Mouse (Mus musculus): ENCODE results near the gene Myo10.

Myo10 gene

DNA sequence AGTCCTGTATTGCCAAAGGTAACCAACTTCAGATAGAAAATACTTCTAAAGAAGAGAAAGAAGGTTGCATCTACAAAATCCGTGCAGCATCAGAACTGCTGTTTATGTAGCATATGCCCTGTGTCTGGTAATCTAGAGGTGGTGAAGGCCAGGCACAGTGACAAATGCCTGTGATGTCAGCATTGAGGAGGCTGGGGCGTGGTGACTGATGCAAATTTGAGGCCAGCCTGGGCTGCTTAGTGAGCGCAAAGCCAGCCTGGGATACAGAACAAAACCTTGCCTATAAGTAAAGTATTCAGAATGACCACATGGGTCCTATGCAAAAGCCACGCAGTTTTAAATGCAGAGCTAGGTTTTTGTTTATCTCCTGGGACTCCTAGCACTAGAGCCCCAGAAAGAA lies 106.2 kb downstream of the Myo10 start:
- no peak for DNase-seq

DNA sequence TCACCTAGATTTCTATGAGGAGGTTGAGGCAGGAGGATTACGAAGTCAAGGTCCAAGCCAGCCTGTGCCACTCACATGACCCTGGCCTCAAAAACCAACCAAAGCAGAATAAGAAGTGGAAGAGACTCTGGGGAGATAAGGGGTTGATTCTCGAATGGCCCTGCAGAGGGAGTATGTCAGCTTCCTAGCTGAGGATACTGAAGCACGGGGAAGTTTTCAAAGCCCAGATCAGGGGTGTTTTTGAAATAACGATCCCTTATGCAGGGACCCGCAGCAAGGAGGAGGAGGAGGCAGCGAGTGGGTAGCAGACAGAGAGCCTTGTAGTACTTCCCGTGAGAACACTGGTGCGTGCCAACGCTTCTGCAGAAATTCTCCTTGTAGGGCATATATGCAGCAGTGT lies 108.7 kb downstream of the Myo10 start:
- DNase-seq, result no peak

DNA sequence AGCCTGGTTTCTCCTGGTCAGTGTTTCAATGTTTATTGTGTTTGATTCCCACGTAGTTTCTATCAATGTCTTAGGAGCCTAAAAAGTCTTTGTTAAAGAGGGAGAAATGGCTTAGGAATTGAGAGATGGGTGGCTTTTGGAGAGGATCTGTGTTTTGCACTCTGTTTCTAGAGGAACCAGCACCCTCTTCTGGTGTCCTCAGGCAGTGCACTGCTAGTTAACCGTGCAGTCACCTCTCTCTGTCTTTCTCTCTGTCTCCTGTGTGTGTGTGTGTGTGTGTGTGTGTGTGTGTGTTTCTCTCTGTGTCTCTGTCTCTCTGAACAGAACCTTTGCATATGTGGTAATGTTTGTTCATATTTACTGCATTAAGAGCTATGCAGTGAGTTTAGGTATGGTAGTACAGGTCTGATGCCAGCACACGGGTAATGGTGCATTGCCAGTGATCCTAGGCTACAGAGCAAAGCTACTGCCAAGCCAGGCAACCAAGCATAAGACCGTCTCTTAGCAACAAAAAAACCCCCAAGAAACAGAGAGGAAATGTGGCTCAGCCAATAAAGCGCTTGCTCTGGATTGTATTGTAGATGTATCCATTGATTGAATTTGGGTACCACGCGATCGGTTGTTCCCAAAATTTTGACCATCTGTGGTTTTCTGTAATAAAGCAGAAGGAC lies 110.6 kb downstream of the Myo10 start:
- peak; percentile 41 for DNase-seq

DNA sequence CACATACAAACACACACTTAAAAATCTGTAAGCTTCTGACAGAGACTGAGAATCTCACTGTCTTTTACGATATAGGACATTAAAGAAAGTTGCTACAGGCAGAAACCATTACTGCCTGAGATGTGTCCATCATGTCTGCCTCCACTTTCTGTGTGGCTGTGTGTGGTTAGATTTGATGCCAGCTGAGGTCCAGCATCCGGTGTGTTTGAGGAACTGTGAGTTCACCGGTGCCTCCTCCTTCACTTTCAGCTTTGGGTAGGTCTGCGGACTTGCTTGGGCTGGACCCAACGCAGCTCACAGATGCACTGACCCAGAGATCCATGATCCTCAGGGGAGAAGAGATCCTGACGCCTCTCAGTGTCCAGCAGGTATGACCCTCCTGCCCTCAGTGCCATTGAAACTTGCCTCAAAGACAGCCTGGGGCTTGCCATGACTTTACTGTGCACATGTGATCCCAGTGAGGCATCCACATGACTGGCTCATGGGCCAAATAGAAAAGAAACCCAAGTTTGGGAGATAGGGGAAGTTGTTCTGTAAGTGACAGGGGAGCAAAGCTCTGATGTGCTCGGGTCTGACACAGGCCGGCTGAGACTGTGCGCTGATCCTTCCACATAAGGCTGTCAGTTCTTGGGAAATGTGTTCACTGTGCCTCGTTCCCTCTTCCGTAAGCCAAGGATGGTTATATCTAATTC lies 111.6 kb downstream of the Myo10 start:
- no peak for DNase-seq

DNA sequence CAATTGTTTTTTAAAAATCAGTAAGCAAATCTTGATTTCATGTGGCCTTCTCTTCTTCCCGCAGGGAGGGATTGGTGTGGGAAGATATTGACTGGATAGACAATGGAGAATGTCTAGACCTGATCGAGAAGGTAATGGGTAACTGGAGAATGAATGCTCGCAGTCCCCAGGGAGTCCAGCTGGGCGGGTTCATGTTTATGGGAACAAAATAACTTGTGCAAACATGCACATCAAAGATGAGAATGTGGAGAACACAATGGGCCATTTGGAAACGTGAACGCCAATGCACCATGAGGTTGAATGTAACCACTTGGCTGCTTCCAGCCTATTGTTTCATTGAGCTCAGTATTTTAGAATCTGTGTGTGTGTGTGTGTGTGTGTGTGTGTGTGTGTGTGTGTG lies 114.2 kb downstream of the Myo10 start:
- DNase-seq, result no peak

DNA sequence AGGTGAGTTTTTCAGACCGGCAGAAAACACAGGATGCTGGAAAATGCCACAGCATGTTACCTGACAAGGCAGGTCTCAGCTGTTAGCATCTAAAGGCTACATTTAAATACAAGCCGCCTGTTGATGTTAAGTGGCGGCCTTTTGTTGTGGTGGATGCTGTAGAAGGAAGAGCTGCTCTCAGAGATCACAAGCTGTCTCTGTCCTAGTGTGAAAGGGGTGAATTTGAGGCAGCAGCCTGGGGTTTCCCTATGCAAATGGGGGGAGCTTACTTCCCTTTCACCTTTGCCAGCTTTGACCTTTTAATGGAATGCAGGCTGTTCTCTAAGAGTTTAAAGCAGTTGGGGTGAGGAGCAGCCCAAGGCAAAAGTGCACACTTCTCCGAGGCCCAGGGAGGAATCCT lies 117.9 kb downstream of the Myo10 start:
- no peak for DNase-seq

DNA sequence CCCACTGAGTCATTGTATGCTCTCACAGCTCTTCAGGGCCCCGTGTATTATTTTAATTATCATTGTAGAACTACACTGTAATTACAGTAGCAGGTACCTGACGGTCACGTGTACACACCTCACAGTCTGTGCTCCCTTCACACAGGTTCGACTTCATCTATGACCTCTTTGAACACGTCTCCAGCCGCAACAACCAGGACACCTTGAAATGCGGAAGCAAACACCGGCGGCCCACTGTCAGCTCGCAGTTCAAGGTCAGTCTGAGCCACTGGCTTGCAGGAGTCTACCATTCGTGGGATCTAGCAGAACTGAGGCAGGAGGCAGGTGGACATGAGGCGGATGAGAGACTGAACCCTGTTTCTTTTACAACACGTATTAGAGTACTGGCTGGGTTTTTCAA lies 119.9 kb downstream of the Myo10 start:
- no peak for DNase-seq

DNA sequence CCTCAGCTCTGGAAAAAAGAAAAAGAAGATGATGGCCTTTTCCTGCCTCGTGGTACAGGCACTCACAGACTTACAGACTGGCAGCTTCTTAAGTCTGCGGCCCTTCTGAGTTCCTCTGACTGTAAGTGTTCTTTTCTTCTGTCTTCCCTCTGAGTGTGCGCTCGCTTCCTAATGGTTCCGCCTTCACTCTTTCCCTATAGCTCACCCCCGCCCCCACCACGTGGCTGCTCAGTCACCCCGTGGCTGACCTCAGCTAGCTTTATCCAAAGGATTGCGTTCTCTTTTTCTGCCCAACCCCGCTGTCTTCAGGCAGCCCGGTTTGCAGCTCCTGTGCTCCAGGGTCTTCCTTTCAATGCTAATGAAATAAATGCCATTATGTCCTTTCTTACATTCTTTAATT lies 129.2 kb downstream of the Myo10 start:
- no peak for DNase-seq

DNA sequence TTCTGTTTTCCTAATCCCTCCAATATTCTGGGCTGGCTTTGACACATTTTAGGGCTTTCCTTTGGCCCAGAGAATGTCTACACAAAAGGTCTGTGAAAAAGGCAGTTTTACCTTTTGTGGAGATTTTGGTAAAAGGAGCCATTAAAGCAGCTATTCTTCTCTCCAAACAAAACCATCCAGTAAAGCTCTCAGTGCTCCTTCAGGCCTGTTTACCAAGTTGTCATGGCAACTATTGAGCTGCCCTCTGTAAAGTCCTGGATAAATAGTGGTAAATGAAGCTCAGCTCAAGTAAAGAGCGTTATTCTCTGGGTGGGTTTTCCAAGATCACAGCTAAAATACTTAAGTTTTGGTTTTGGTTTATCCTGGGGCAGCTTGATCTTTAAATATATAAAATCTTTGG lies 130.3 kb downstream of the Myo10 start:
- no peak for DNase-seq

DNA sequence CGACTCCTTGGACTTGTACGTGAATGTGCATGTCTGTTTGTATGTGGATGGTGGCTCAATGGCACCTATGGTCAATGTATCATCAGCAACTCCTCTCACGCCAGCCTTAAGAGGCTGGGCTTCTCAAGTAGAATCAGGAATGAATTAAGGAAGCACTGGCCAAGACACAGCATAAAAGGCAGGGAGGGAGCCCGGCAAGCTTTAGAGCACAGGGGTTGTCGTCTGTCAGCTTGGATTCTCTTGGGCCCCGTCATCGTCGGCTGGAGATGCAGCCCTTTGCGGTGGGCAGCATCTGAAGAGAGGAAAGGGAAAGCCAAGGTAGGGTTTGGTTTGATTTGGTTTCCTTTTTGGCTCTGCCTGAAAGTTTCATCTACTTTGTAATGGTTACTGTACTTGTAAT lies 130.7 kb downstream of the Myo10 start:
- DNase-seq, result no peak

DNA sequence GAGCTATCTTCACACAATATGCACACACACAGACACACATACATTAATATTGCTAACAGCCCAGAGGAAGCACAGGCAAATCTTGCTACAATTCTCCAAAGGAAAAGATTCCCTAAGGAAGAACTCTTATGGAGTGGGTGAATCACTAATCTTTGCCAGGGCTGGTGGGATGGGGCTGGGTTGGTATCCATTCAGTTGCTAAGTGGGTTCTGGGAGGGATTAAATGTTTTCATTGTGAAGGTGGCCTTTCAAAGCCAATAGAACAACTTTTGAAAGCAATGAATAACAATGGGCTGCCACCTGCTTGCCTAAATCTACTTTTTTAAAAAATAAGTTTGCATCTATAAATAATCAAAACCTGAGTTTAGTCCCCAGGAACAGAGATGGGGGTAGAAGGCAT lies 131.6 kb downstream of the Myo10 start:
- no peak for DNase-seq

DNA sequence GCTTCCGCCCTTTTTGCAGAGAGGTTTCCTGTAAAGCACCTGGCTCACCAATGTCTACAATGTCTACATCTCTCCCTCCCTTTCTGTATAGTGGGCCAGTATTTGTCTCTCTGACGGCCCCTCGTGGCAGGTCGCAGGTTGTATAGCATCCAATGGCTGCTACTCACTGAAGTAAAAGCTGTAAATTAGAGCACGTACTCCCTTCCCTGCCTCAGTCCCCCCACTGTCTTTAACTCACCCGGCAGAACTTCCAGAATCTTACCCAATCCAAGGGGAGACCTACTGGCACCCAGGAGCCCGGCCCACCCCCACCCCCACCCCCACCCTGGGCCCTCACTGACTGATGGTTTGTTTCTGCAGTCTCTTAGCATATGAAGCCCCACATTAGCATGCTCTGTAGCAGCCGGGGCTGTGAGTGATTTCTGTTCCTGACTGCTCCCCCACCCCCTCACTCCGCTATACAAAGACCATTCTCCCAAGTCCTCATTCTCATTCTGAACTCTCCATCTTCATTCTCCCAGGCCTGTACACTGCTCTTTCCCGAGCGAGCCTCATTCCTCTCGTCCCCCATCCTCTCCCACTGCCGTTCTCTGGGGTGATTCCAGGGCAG lies 132.1 kb downstream of the Myo10 start:
- no peak for DNase-seq

DNA sequence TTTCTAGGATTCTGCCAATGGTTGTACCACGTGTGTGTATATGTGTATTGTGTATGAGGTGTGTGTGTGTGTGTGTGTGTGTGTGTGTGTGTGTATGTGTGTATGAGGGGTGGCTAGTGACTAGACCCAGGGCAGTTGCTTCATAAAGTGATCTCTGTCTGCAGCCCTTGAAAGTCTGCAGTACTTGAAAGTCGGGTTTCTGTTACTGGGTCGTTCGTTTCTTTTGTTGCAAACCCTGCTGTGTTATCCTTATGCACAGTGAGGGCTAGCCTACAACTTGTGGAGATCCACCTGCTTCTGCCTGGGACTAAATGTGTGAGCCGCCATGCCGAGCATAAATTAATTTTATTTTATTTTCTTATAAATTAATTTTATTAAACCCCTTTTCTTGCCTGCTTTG lies 133.2 kb downstream of the Myo10 start:
- DNase-seq, result no peak

DNA sequence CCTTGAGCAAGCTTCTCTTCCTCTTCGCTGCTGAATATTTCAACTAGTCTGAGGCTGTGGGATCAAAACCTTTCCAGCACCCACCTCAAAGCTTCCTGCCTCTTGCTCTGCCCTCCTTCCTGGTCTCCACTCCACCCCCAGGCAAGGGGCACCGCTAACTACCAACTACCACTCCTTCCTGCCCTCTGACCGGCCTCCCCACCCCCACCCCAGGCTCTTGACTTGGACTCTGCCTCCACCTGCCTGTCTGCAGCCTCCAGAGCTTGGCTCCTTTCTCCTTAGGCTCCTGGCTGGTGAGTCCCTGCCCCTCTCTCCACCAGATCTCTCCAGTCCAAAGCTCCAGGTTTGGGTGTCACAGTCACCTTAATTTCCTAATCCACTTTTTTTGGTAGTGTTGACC lies 133.7 kb downstream of the Myo10 start:
- peak; percentile 41 for DNase-seq

DNA sequence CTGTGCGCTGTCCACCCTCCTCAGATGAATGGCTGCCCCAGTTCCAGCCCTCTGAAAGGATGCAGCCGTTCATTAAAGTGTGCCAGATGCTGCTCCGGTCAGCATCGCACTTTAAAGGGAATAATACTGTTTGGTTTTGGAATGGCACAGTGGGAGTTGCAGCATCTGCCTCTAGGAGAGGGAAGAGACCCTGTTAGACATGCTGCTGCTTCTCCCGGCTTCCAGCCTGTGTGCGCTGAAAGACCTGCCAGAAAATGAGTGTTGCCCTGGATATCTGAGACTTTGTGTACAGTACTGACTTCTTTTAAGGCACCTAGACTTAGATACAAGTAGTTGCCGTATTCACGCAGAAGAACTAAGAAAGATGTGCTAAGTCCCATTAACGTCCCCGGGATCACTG lies 135.7 kb downstream of the Myo10 start:
- no peak for DNase-seq

DNA sequence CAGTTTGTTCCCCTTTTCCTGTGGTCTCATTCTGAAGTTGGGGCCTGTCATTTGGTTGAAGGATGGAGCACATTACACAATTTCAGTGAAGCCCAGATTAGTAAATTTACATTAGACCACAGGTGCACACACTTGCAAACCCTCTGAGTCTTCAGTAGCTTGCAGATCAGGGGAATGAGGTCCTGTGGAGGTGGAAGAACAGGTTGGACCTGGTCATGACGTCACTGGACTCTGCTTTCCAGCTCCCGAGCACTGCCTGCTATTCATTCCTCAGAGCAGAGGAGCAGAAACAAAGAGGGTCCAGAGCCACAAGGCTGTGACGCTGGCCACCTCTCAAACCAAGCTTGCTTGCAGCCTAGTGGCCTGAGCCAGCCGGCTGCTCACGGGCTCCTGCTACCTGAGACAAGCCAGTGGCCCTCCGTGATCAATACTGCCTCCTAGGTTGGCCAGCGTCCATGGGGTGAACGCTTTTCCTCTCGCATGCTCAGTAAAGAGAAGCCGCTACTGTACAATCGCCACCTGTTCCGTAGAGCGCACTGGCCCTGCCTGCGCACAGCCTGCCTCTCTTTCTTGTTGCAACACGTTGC lies 136.3 kb downstream of the Myo10 start:
- peak; percentile 70 for DNase-seq

DNA sequence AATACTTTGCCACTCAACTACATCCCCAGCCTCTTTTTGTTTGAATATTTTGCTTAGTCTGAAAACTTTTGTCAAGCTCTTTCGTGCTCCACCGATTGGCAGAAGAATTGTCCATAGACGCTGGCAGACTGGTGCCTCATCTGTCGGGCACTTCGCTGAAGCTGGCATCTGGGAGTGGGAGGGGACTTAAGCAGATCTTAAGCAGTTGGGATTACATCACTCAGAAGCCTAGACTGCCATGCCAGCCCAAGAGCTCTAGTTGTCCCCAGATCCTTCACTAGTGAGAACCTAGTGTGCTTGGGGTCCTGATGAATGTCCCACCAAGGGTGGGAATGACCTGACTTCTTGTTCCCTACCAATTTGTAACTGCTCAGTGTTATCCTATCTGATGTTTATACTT lies 138.0 kb downstream of the Myo10 start:
- no peak for DNase-seq

DNA sequence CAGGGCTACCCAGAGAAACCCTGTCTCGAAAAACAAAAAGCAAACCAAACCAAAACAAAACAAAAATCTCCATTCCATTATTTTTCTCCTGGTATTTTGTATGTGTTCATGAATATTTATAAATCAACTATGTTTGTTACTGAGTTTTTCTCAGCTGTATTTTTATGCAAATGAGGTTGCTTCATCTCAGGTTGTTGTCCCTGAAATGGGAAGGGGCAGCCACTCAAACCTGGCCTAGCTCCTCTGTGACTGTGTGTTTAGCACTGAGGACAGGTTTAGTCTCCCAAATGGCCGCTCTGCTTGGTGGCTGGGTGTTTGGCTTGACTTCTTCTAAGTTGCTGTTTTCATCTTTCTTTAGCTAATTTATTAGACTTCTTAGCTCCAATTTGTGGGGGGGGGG lies 138.7 kb downstream of the Myo10 start:
- DNase-seq, result no peak

DNA sequence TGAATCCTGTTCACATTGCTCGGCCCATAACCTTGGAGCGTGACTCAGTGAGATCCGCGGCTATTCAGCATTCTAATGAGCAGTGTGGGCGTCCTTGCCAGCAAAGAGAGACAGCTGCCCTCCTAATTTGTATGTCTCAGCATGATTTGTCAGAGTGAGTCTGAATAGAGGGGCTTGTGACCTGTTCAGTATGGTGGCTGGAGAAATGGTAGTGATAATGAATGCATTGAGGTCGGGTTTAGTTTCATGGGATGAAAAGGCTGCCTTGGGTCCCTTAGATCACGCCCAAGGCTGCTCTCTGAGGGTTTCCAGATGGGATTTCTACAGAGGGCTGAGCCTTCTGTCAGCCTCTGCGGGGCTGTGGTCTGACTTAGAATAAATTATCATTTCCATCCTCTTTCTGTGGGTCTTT lies 139.5 kb downstream of the Myo10 start:
- DNase-seq, result no peak

DNA sequence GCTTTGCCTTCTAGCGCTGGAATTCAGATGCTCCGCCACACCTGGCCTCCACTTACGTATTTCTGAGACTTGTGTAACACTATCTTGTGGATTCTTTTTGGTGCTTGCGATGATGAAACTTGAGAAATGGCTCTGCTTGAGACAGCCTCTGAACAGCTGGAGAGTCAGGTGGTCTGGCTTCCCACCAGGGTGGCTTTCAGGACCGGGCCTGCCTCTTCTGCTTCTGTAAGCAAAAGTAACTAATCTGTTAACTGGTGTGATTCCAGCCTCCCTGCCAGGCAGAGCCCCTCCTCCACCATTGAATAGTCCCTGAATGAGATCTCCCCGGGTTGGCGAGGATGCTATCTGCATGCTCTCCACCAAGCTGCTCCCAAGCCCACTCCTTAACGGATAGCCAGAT lies 140.0 kb downstream of the Myo10 start:
- no peak for DNase-seq

DNA sequence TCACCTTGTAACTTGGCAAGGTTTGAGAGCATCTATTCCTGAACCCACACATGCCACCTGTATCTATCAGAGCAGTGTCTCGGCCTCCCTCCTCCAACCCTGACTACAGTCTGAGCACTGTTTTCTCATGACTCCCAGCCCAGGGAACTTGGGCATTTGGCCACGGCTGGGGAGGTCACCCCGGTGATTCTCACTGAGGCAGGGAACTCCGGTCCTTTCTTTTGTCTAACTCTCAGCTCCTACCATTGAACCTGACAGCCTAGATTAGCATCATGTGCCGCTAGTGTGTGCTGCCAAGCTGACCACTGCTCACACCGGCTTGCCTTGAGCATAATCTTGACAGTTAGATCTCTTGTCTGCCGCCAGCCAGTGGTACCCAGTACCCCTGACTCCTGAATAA lies 140.8 kb downstream of the Myo10 start:
- no peak for DNase-seq

DNA sequence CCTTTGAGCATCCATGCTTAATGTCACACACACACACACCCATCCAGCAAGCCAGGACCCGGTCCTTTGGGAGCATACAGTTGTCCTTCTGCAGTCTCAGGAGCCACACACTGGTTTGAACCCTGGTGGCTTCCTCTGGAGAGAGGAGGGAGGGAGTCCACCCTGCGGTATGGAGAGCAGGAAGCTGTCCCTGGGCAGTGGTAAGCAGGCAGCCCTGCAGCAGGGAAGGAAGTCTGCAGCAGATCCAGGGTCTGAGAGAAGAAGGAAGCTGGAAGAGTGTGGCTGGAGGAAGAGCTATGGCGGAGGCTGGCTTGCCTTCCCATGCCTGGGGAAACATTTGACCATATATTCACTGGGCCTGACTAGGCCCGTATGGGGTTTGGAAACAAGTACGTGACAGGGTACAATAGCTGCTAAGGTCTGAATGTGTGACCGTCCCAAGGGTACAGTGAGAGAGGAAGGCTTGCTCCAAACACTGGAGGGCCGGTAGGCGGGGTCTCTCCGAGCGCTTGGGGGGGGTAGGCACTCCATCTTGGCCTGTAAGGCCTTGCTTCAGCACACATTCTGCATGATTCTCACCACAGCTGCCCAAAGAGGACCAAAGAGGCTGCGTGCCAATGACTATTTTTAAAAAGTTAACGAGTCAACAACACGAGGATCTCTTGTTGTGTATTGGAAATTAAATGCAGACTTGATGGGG lies 142.5 kb downstream of the Myo10 start:
- no peak for DNase-seq

DNA sequence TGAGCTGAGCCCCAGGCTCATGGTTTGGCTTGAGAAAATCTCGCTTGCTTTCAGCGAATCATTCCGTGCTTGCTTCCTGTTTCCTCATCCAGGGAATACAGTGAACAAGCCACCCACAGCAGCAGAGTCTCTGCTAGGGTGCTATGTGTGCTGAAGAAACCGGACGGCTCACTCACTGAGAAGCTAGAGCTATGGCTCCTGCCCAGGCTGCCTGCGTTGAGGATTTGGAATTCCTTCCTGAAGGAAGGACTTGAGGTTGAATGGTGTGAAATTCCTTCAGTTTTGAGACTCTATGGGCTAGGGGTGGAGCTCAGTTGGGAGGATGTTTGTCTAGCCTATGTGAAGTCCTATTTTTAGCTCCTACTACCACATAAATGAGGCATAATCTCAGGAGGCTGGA lies 145.5 kb downstream of the Myo10 start:
- no peak for DNase-seq
